Mouse (Mus musculus) C2C12 (cell line): Measurements from ENCODE around the gene Kdm4b. TPM values are rescaled to one million over a fixed set of nuclear protein-coding genes. Genes with fewer than 3 reads are reported as not detected.

ENCODE experiments used
- H3K27me3 ChIP-seq: one replicate; pipeline ENCODE4 v1.6.1; 2011; ENCODE audit not compliant: control insufficient read depth, insufficient read depth, insufficient read length
- H3K36me3 ChIP-seq: one replicate; pipeline ENCODE4 v1.6.1; 2011; ENCODE audit not compliant: control insufficient read depth, insufficient read depth
- H3K4me3 ChIP-seq: one replicate; pipeline ENCODE4 v1.5.1; 2011; ENCODE audit warnings: mild to moderate bottlenecking, control low read depth; ENCODE audit not compliant: poor library complexity, insufficient read depth, severe bottlenecking
- H3K79me2 ChIP-seq: one replicate; pipeline ENCODE4 v1.6.1; 2011; ENCODE audit not compliant: control insufficient read depth, insufficient read depth
- H3K79me3 ChIP-seq: one replicate; pipeline ENCODE4 v1.6.1; 2011; ENCODE audit warnings: low read depth, control low read depth
- H3ac ChIP-seq: one replicate; pipeline ENCODE3; 2011; ENCODE audit warnings: low read depth; ENCODE audit not compliant: control insufficient read depth, insufficient read length
- CEBPB ChIP-seq: IDR thresholded peaks from one replicate; pipeline ENCODE4 v1.6.1; 2011; ENCODE audit warnings: low read depth, mild to moderate bottlenecking, control low read depth, moderate library complexity
- CTCF ChIP-seq: IDR thresholded peaks from one replicate; pipeline ENCODE4 v1.5.1; 2011; ENCODE audit not compliant: control insufficient read depth, insufficient read depth, insufficient read length
- FOSL1 ChIP-seq: IDR thresholded peaks from one replicate; pipeline ENCODE4 v1.8.0; 2011; ENCODE audit warnings: mild to moderate bottlenecking, low read length; ENCODE audit not compliant: poor library complexity, insufficient read depth, severe bottlenecking
- MAX ChIP-seq: IDR thresholded peaks from one replicate; pipeline ENCODE4 v1.6.1; 2011; ENCODE audit warnings: mild to moderate bottlenecking, control low read depth
- MYOD1 ChIP-seq: IDR thresholded peaks from one replicate; pipeline ENCODE4 v1.6.1; 2011; ENCODE audit warnings: low read depth; ENCODE audit not compliant: control insufficient read depth, insufficient read length
- MYOG ChIP-seq: IDR thresholded peaks from one replicate; pipeline ENCODE4 v1.6.1; 2011; ENCODE audit not compliant: control insufficient read depth, insufficient read length; ENCODE audit errors: extremely low read depth
- USF1 ChIP-seq: IDR thresholded peaks from one replicate; pipeline ENCODE4 v1.6.1; 2011; ENCODE audit warnings: low read depth, mild to moderate bottlenecking, control low read depth, moderate library complexity
- polyA plus RNA-seq: library from polyadenylated mRNA; unstranded; fragments of >200 nt; fragmentation: generic; extraction: Trizol; gene quantifications from one replicate; pipeline ENCODE4 v1.2.1, GENCODE M21; 2012; ENCODE audit warnings: missing spikeins

Gene Kdm4b
- polyA plus RNA-seq, 1 experiment, result 10.1 TPM

DNA sequence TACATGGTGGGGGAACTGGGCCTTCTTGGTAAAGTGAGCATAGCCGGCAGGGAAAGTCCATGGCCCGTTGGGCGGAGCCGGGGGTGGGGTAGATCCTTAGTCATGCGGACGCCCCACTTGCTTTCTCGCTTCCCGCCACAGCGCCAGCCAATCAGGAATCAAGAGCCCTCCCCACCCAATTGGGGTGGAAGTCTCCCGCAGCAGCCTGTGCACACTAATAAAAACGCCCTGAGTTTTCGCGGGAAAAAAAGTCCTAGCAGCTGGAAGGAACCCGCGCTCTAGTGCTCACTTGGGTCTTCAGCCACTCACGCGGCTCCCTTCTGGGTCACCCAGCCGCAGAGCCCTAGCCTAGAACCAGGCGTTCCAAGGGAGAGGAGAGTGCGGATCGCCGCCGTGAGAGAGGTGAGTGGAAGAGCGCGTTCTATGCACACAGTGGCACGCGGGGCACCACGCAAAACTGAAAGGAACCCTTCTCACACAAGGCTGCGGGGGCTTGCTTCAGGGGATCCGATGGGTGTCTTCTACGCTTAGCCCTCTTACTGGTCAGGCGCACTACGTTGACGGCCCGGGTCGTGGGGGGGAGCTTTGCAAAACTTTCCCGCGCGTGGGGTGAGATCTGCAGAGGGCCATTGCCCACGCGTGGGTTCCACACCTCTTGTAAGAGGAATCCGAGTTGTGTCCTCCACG, 22.6 kb upstream of the Kdm4b start, which contains the start of gene Uhrf1:
Gene Uhrf1 (plus strand): TSS at position 162 of the 687 bp plus-strand sequence.
- Histone ChIP-seq H3K27me3 (no peaks in the 10 kb centered on the region), H3K79me2 (peaks cover 43% of the 10 kb centered on the region), H3K4me3 (peak within 1 kb of the TSS; percentile 69), H3K79me3 (peaks cover 39% of the 10 kb centered on the region), H3ac (peak within 1 kb of the TSS; percentile 77), H3K36me3 (peaks cover 33% of the 10 kb centered on the region)
- no peak for TF ChIP-seq CEBPB
- TF ChIP-seq CTCF, result no peak
- peak; percentile 46 for TF ChIP-seq MAX
- no peak for TF ChIP-seq MYOD1
- TF ChIP-seq FOSL1, result no peak

DNA sequence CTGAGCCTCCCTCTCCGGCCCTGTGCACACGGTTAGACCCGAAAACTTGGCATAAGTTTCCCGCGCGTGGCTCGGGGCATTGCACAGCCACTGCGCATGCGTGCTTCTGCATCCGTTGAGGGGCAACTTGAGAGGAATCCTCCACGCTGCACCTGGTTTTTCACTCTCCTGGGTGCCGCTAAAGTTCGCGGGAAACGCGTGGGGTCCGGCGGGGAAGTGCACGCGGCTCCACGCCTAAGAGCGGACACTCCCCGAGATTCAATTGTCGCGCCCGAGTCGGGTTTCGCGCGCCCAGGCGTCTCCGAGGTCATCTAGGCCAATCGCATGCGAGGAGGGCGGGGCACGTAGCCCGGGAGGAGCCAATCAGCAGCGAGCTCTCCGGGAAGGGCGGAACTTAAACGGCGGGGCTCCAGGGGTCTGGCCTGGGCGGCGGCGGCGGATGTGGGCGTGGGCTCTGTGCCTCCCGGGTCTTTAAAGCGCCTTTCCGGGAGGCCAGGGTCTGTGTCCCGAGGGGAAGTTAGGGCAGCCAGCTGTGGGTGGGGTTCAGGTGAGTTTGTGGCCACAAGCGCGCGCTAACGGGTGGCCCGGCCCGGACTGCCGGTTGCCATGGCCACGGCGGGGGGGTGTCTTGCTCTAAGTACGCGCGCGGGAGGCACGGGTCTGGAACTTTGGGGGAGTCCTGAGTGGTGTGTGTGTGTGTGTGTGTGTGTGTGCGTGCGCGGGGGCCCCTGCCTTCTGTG, 21.8 kb upstream of the Kdm4b start:
- Histone ChIP-seq H3K79me3 (peaks cover 45% of the 10 kb centered on the region), H3K79me2 (peaks cover 51% of the 10 kb centered on the region), H3K27me3 (no peaks in the 10 kb centered on the region), H3K36me3 (peaks cover 40% of the 10 kb centered on the region), H3ac (peak overlapping the region; percentile 77), H3K4me3 (peak overlapping the region; percentile 69)
- TF ChIP-seq MAX, result peak; percentile 87
- TF ChIP-seq FOSL1, result no peak

DNA sequence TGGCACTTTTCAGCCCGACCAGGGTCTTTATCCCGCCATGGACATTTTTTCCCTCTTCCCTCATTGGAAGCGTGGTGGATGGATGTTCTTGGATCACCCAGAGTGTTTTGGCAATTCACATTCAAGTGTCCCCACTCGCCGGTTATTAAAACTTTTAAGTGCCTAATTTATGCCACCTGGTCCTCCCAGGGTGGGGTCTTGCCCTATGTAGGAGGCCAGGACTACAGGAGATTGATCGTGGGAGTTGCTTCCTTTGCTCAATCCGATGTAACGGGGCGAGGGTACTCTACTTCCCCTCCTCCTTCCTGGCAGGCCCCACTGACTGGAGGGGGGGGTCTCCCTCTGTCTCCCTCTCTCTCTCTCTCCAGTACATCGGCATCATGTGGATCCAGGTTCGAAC, 21.1 kb upstream of the Kdm4b start:
- Histone ChIP-seq H3K4me3 (peak overlapping the region; percentile 69), H3K79me3 (peaks cover 47% of the 10 kb centered on the region), H3K79me2 (peaks cover 58% of the 10 kb centered on the region), H3ac (peak overlapping the region; percentile 77), H3K27me3 (no peaks in the 10 kb centered on the region), H3K36me3 (peaks cover 47% of the 10 kb centered on the region)
- no peak for TF ChIP-seq MYOD1
- no peak for TF ChIP-seq MYOG

DNA sequence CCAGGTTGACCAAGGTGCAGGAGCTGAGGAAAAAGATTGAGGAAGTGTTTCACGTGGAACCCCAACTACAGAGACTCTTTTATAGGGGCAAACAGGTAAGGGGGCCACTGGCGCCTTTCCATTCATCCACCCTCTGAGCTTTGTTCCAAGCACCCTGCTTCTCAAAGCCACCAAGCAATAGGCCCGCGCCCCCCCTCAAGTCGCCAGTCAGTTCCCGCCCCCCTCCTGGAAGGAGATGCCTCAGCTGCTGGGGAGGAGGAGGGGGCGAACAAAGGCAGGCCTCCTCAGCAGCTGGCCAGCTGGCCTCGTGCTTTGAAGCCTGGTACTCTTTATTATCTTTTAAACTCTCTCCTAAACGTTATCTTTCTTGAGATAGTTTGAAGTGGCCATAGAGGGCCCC, 20.7 kb upstream of the Kdm4b start:
- no peaks in the 10 kb centered on the region for H3K27me3 ChIP-seq
- H3K79me3 ChIP-seq, result peaks cover 47% of the 10 kb centered on the region
- H3K79me2 ChIP-seq, result peaks cover 62% of the 10 kb centered on the region
- TF ChIP-seq MYOD1 (no peak), MYOG (no peak), MAX (no peak), USF1 (no peak), CEBPB (no peak), CTCF (no peak), FOSL1 (no peak)
- H3K36me3 ChIP-seq, result peaks cover 52% of the 10 kb centered on the region
- H3ac ChIP-seq, result peak overlapping the region; percentile 44
- H3K4me3 ChIP-seq, result peak overlapping the region; percentile 69

DNA sequence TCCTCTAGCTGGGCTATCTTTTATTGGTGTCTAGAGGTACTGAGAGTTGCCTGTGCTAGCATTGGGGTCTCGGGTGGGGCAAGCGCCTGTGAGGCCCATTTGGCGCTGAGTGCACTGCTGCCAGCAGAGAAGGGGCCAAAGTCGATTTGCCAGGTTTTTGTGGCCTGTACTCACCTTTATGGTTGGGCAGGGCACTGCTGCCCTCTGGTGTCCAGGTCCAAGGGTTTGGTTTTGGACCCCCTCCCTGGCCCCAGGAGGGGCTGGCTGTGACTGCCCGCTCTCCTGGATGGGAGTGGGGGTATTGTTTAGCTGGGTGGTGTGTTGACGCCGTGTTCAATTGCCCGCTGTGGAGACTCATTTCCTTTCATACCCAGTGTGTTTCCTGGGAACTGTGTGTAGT, 20.0 kb upstream of the Kdm4b start:
- peaks cover 49% of the 10 kb centered on the region for H3K79me3 ChIP-seq
- TF ChIP-seq CTCF (no peak), FOSL1 (no peak), MYOG (no peak), USF1 (no peak), MYOD1 (no peak), MAX (no peak), CEBPB (no peak)
- H3ac ChIP-seq, result peak overlapping the region; percentile 20
- H3K27me3 ChIP-seq, result no peaks in the 10 kb centered on the region
- H3K36me3 ChIP-seq, result peaks cover 57% of the 10 kb centered on the region
- H3K79me2 ChIP-seq, result peaks cover 68% of the 10 kb centered on the region
- no peak overlapping the region for H3K4me3 ChIP-seq

DNA sequence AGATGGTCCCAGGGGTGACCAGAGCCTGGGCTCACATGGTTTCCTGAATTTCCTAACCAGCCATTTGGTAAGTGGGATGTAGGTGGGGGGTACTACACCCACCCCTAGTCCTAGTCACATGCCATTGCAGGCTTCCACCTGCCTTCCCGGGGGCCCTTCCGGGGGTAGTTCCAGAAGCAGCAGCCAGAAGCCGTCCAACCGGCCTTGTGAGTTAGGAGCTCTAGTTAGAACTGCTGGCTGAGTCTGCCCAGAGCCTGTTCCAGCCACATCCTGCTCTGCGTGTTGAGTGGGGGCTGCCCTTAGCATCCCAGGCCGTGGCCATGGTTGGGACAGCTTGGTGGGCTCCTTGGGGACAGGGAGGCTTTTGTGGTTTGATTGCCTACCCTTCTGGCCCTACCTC, 17.8 kb upstream of the Kdm4b start:
- Histone ChIP-seq H3K79me3 (peaks cover 51% of the 10 kb centered on the region), H3ac (no peak overlapping the region), H3K36me3 (peaks cover 76% of the 10 kb centered on the region), H3K79me2 (peaks cover 75% of the 10 kb centered on the region), H3K27me3 (no peaks in the 10 kb centered on the region), H3K4me3 (no peak overlapping the region)
- TF ChIP-seq USF1, result no peak
- no peak for TF ChIP-seq FOSL1
- no peak for TF ChIP-seq MYOG
- no peak for TF ChIP-seq MAX
- no peak for TF ChIP-seq CTCF
- TF ChIP-seq MYOD1, result no peak
- TF ChIP-seq CEBPB, result no peak
